9 mouse cellular contexts compared by ENCODE assay signal in the genomic region with DNA sequence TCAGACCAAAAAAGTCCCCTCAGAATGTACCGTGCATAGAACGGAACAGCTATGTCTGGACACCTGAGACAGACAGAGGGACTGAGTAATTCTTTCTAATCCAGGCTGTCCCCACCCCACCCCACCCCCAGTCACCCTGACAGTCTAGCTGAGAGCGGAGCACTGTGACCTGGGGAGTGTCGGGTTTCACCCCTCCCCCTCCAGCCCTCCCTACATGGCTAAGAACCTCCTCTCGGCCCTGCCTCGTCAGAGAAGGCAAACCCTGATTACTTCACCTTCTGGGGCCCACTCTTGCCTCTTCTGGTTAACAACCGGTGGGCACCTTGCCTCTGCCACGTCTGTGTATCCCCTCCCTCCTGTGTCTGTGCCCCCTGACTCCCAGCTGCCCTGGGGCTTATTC. TPM values are rescaled to one million over a fixed set of nuclear protein-coding genes. Genes with fewer than 3 reads are reported as not detected.
DNase-seq lines count a peak whose midpoint lies in the region; ATAC-seq lines count a peak whose summit lies in the region.
"Had no signal": no experiment of that assay in that cellular context is flagged by ENCODE, and none has a peak within 500 bp of the region (broad histone marks: within the 10 kb centered on the region; RNA-seq: fewer than 3 reads in every experiment).

No protein-coding gene starts in this region.

- peak; percentile 21 for ATAC-seq in forebrain, embryonic 14.5 days
- ATAC-seq in hindbrain, embryonic 15.5 days (ENCODE audit: low FRiP score, low read depth) = 0 out of 2 replicates have a peak, but pooled peaks have one; percentile 10
- ATAC-seq in liver, embryonic 15.5 days (ENCODE audit: insufficient read depth) = peak; percentile 56; the same call in 1 of the 2 replicates
- ATAC-seq in stomach, embryonic 14.5 days (ENCODE audit: insufficient number of reproducible peaks, insufficient read depth, low FRiP score, low read depth) = peak; percentile 73; the same call in 1 of the 2 replicates

- H3K4me2 ChIP-seq in forebrain, embryonic 14.5 days (ENCODE audit: low read length) = 0 out of 2 replicates have a peak overlapping the region, but pooled peaks have one; percentile 20
- H3K4me2 ChIP-seq in hindbrain, embryonic 15.5 days = no peak overlapping the region
- peak overlapping the region; percentile 36 for H3K4me2 ChIP-seq in liver, embryonic 15.5 days
- H3K4me2 ChIP-seq in stomach, embryonic 14.5 days (replicated peaks; ENCODE audit: low read depth, low read length) = peak overlapping the region; percentile 29

- H3K27ac ChIP-seq in forebrain, embryonic 14.5 days (ENCODE audit: low read depth, low read length) = no peak overlapping the region
- H3K27ac ChIP-seq in hindbrain, embryonic 15.5 days (replicated peaks) = 0 out of 2 replicates have a peak overlapping the region, but pooled peaks have one; percentile 40
- H3K27ac ChIP-seq in liver, embryonic 15.5 days (replicated peaks) = no peak overlapping the region
- no peak overlapping the region for H3K27ac ChIP-seq in stomach, embryonic 14.5 days (ENCODE audit: low read length)

- DNase-seq in heart, adult 11 months = peak; percentile 96
- DNase-seq in heart, adult 8-10 months (ENCODE audit: low spot score) = no peak
- no peak for DNase-seq in forebrain, embryonic 14.5 days (ENCODE audit: low spot score)
- DNase-seq in right cerebral cortex, postnatal 36 days (ENCODE audit: low spot score in 2 of 2) = no peak
- DNase-seq in cerebellum, adult 11-12 months = no peak

- H3K4me1 ChIP-seq in forebrain, embryonic 14.5 days (ENCODE audit: control insufficient read depth, insufficient read depth, low read length) = peaks cover 37% of the 10 kb centered on the region
- peaks cover 63% of the 10 kb centered on the region for H3K4me1 ChIP-seq in hindbrain, embryonic 15.5 days (replicated peaks)
- H3K4me1 ChIP-seq in liver, embryonic 15.5 days (replicated peaks) = 0 out of 2 replicates have a peak, but pooled peaks cover 3% of the 10 kb centered on the region
- H3K4me1 ChIP-seq in stomach, embryonic 14.5 days (ENCODE audit: control insufficient read depth, insufficient read depth, low read length) = peaks cover 37% of the 10 kb centered on the region

- no peaks in the 10 kb centered on the region for H3K36me3 ChIP-seq in forebrain, embryonic 14.5 days (ENCODE audit: control insufficient read depth, insufficient read depth, low read length)
- H3K36me3 ChIP-seq in hindbrain, embryonic 15.5 days = no peaks in the 10 kb centered on the region
- H3K36me3 ChIP-seq in liver, embryonic 15.5 days (replicated peaks) = no peaks in the 10 kb centered on the region
- H3K36me3 ChIP-seq in stomach, embryonic 14.5 days (ENCODE audit: control insufficient read depth, insufficient read depth, low read length) = no peaks in the 10 kb centered on the region

- no peak overlapping the region for H3K4me3 ChIP-seq in forebrain, embryonic 14.5 days (ENCODE audit: low read depth, low read length)
- H3K4me3 ChIP-seq in hindbrain, embryonic 15.5 days = no peak overlapping the region
- H3K4me3 ChIP-seq in liver, embryonic 15.5 days (replicated peaks) = no peak overlapping the region
- H3K4me3 ChIP-seq in stomach, embryonic 14.5 days (ENCODE audit: low read depth, low read length) = no peak overlapping the region

- 5% methylated on average over 8 of the region's 8 CpGs for WGBS in forebrain, embryonic 14.5 days
- WGBS in hindbrain, embryonic 15.5 days = 11% methylated on average over 8 of the region's 8 CpGs
- WGBS in liver, embryonic 15.5 days (ENCODE audit: insufficient replicate concordance) = 7% methylated on average over 8 of the region's 8 CpGs
- WGBS in stomach, embryonic 14.5 days = 5% methylated on average over 8 of the region's 8 CpGs

- H3K9ac ChIP-seq in forebrain, embryonic 14.5 days (ENCODE audit: low read length) = 0 out of 2 replicates have a peak overlapping the region, but pooled peaks have one; percentile 5
- H3K9ac ChIP-seq in hindbrain, embryonic 15.5 days = no peak overlapping the region
- no peak overlapping the region for H3K9ac ChIP-seq in liver, embryonic 15.5 days
- 0 out of 2 replicates have a peak overlapping the region, but pooled peaks have one; percentile 10 for H3K9ac ChIP-seq in stomach, embryonic 14.5 days (replicated peaks; ENCODE audit: low read depth, low read length)

- no peaks in the 10 kb centered on the region for H3K9me3 ChIP-seq in forebrain, embryonic 14.5 days (replicated peaks; ENCODE audit: control insufficient read depth, low read length)
- H3K9me3 ChIP-seq in hindbrain, embryonic 15.5 days = no peaks in the 10 kb centered on the region
- H3K9me3 ChIP-seq in liver, embryonic 15.5 days (replicated peaks) = no peaks in the 10 kb centered on the region
- no peaks in the 10 kb centered on the region for H3K9me3 ChIP-seq in stomach, embryonic 14.5 days (ENCODE audit: control insufficient read depth, low read depth, low read length)

- H3K27me3 ChIP-seq in forebrain, embryonic 14.5 days (replicated peaks; ENCODE audit: control insufficient read depth, insufficient read depth, low read length) = no peaks in the 10 kb centered on the region
- no peaks in the 10 kb centered on the region for H3K27me3 ChIP-seq in hindbrain, embryonic 15.5 days
- H3K27me3 ChIP-seq in liver, embryonic 15.5 days = peaks cover 46% of the 10 kb centered on the region
- no peaks in the 10 kb centered on the region for H3K27me3 ChIP-seq in stomach, embryonic 14.5 days (ENCODE audit: control insufficient read depth, insufficient read depth, low read length)

RNA-seq across cellular contexts. Expression of a gene that starts 7.7 kb away (rescaled TPM):
- total RNA-seq in heart, adult 8-10 months (2022) = 1 to 10 TPM; 8.3 to 10.0 (median 9.8) TPM
- polyA plus RNA-seq in forebrain, embryonic 14.5 days (2014; fragmentation: Nextera tagmentation; extraction: Ambion mirVana) = 12.1 and 12.7 TPM in 2 replicates
- 32.9 and 40.6 TPM in 2 replicates for polyA plus RNA-seq in hindbrain, embryonic 15.5 days (2015; fragmentation: Nextera tagmentation; extraction: Ambion mirVana)
- polyA plus RNA-seq in liver, embryonic 15.5 days (2015; fragmentation: Nextera tagmentation; extraction: Ambion mirVana) = 0.38 and 0.44 TPM in 2 replicates
- 6.1 and 7.5 TPM in 2 replicates for polyA plus RNA-seq in stomach, embryonic 14.5 days (2014; fragmentation: Nextera tagmentation; extraction: Ambion mirVana)
- total RNA-seq: MEL had no signal

Comparison
In these comparisons a context has a peak if more than half of its experiments do, and no peak if none do; other contexts are left out.
1. ATAC-seq: peak in every context shown above with its lines; median percentile 73 in stomach, embryonic 14.5 days; 56 in liver, embryonic 15.5 days; 21 in forebrain, embryonic 14.5 days; 10 in hindbrain, embryonic 15.5 days.
2. H3K9ac ChIP-seq: peak in forebrain, embryonic 14.5 days (single experiment) and stomach, embryonic 14.5 days (single experiment); none in hindbrain, embryonic 15.5 days (single experiment) and liver, embryonic 15.5 days (single experiment).